In the genomic region with DNA sequence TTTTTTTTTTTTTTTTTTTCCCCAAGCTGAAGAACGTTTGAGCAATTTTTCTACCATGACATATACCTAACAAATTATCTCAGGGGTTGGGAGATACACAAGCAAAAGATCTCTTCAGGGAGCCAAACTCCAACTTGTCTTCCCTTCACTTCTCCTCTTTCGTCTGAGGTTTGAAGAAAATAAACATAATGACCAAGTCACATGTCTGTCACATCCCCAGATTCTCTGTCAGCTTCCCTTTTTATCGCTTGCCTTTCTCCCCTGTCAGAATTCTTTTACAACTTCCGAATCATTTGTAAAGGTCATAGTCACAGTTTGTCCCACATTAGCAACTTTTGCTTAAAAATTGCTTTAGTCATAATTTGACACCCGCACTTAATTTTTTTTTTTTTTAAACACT, we compare ENCODE assay signal across 24 mouse cellular contexts. TPM values are rescaled to one million over a fixed set of nuclear protein-coding genes. Genes with fewer than 3 reads are reported as not detected.
DNase-seq lines count a peak whose midpoint lies in the region; ATAC-seq and TF ChIP-seq lines count a peak whose summit lies in the region.
"Had no signal": no experiment of that assay in that cellular context is flagged by ENCODE, and none has a peak within 500 bp of the region (broad histone marks: within the 10 kb centered on the region; RNA-seq: fewer than 3 reads in every experiment).

No protein-coding gene starts in this region.

- H3K27me3 ChIP-seq in heart, adult 2 months (ENCODE audit: control insufficient read depth, insufficient read depth, low read length): no peaks in the 10 kb centered on the region
- H3K27me3 ChIP-seq in liver, postnatal 0 days (ENCODE audit: insufficient read depth, low read length): no peaks in the 10 kb centered on the region
- H3K27me3 ChIP-seq: embryonic facial prominence, embryonic 13.5 days; forebrain, embryonic 12.5 days; hindbrain, embryonic 13.5 days; neural tube, embryonic 12.5 days had no signal

- 44% methylated on average over 5 of the region's 5 CpGs for whole genome bisulfite sequencing in heart, adult 2 months
- WGBS in liver, postnatal 0 days (ENCODE audit: insufficient replicate concordance): 32% methylated on average over 5 of the region's 5 CpGs

- no peak overlapping the region for H3K9ac ChIP-seq in heart, adult 2 months (ENCODE audit: low read depth, low read length)
- no peak overlapping the region for H3K9ac ChIP-seq in liver, postnatal 0 days (replicated peaks)
- H3K9ac ChIP-seq: embryonic facial prominence, embryonic 13.5 days; forebrain, embryonic 12.5 days; hindbrain, embryonic 13.5 days; midbrain, embryonic 13.5 days; neural tube, embryonic 12.5 days had no signal

- peak overlapping the region; percentile 17; the same call in 1 of the 2 replicates for H3K4me3 ChIP-seq in heart, adult 2 months
- no peak overlapping the region for H3K4me3 ChIP-seq in liver, postnatal 0 days (ENCODE audit: low read depth, low read length)
- peak overlapping the region; percentile 44; the same call in 1 of the 2 replicates for H3K4me3 ChIP-seq in brown adipose tissue, adult 24 weeks (ENCODE audit: insufficient read depth, low read depth, low read length)
- H3K4me3 ChIP-seq: embryonic facial prominence, embryonic 13.5 days; erythroblast, embryonic 14.5 days; forebrain, embryonic 12.5 days; hindbrain, embryonic 13.5 days; midbrain, embryonic 13.5 days; neural tube, embryonic 12.5 days had no signal

- H3K27ac ChIP-seq in heart, adult 2 months: peak overlapping the region; percentile 70
- no peak overlapping the region for H3K27ac ChIP-seq in liver, postnatal 0 days (ENCODE audit: low read depth)
- peak overlapping the region; percentile 58 for H3K27ac ChIP-seq in brown adipose tissue, adult 24 weeks (replicated peaks; ENCODE audit: low read depth, low read length)
- H3K27ac ChIP-seq: embryonic facial prominence, embryonic 13.5 days; forebrain, embryonic 12.5 days; hindbrain, embryonic 13.5 days; liver, embryonic 14.5 days; midbrain, embryonic 13.5 days; neural tube, embryonic 12.5 days had no signal

- no peak for TF ChIP-seq POLR2A in heart, adult 2 months (IDR thresholded peaks at IDR 0.05; ENCODE audit: insufficient read depth, low read depth, low read length)

- intact Hi-C loops in heart, adult 2 months (cut with DNase I): no loop called here
- intact Hi-C loops in heart, postnatal 25 days (cut with DNase I): loop anchor here (2.0 to 5.0 kb wide), 3 partner anchors 17 to 111 kb away; a partner anchor contains a TSS

- no peaks in the 10 kb centered on the region; the same call in 1 of the 2 replicates for H3K36me3 ChIP-seq in heart, adult 2 months (ENCODE audit: control insufficient read depth, insufficient read depth, low read length)
- no peaks in the 10 kb centered on the region for H3K36me3 ChIP-seq in liver, postnatal 0 days (replicated peaks; ENCODE audit: insufficient read depth, low read length)
- H3K36me3 ChIP-seq: embryonic facial prominence, embryonic 13.5 days; forebrain, embryonic 12.5 days; G1E; hindbrain, embryonic 13.5 days; midbrain, embryonic 13.5 days; neural tube, embryonic 12.5 days had no signal

- no peak for TF ChIP-seq EP300 in heart, adult 2 months (IDR thresholded peaks at IDR 0.05; ENCODE audit: insufficient read depth, low read depth, low read length)
- no peak for TF ChIP-seq EP300 in liver, postnatal 0 days (IDR thresholded peaks at IDR 0.05; ENCODE audit: low read depth)

- H3K4me2 ChIP-seq in liver, postnatal 0 days (ENCODE audit: low read depth, low read length): peak overlapping the region; percentile 42; the same call in 1 of the 2 replicates
- H3K4me2 ChIP-seq: hindbrain, embryonic 13.5 days; midbrain, embryonic 13.5 days; neural tube, embryonic 12.5 days had no signal

- no peaks in the 10 kb centered on the region for H3K9me3 ChIP-seq in liver, postnatal 0 days (ENCODE audit: low read length)
- H3K9me3 ChIP-seq: embryonic facial prominence, embryonic 13.5 days; forebrain, embryonic 12.5 days; G1E; hindbrain, embryonic 13.5 days; midbrain, embryonic 13.5 days; neural tube, embryonic 12.5 days had no signal

- DNase-seq in heart, adult 2 months: no peak
- DNase-seq in heart, postnatal 25 days (ENCODE audit: low spot score): no peak
- DNase-seq in liver, postnatal 0 days: no peak
- DNase-seq in liver (no peak), 416B (ENCODE audit: low read depth) (peak; percentile 15)
- DNase-seq in ovary, postnatal 10 days (ENCODE audit: low spot score): no peak
- DNase-seq in left cerebral cortex, adult 8-10 months (ENCODE audit: low spot score in 2 of 2): no peak
- DNase-seq: adrenal gland, postnatal 10 days; cerebellum, adult 8-10 months; cerebellum, postnatal 36 days; embryo, embryonic 11 days; kidney, adult 18-20 months; kidney, postnatal 10 days; right cerebral cortex, adult 18-20 months had no signal

- H3K4me1 ChIP-seq in heart, adult 2 months (ENCODE audit: control insufficient read depth, insufficient read depth, low read length): peaks cover 3% of the 10 kb centered on the region
- H3K4me1 ChIP-seq in liver, postnatal 0 days (ENCODE audit: insufficient read depth): peaks cover 3% of the 10 kb centered on the region; the same call in 1 of the 2 replicates
- peaks cover 7% of the 10 kb centered on the region; the same call in 1 of the 2 replicates for H3K4me1 ChIP-seq in brown adipose tissue, adult 24 weeks (ENCODE audit: control insufficient read depth, insufficient read depth, insufficient read length, low read length)
- H3K4me1 ChIP-seq: hindbrain, embryonic 13.5 days had no signal

- no peaks in the 10 kb centered on the region for H3K79me2 ChIP-seq in heart, adult 2 months (replicated peaks; ENCODE audit: control insufficient read depth, insufficient read depth, low read length)

- no peak for ATAC-seq in liver, postnatal 0 days
- ATAC-seq: activated CD4-positive, CD25-positive, alpha-beta regulatory T cell, adult 4 months; midbrain, embryonic 13.5 days had no signal

- no peak for TF ChIP-seq CTCF in heart, adult 2 months (IDR thresholded peaks at IDR 0.05)
- TF ChIP-seq CTCF in liver, postnatal 0 days (IDR thresholded peaks at IDR 0.05; ENCODE audit: low read depth): no peak

RNA-seq across cellular contexts. Expression of a gene that starts 17.2 kb away (rescaled TPM):
- total RNA-seq in heart, adult 2 months (2021): 10 to 100 TPM; 11.6 to 11.7 TPM
- polyA plus RNA-seq in heart, adult 2 months (2012; rRNA removed): 12.4 and 15.7 TPM in 2 replicates
- total RNA-seq in heart, postnatal 25 days (2021): 10 to 100 TPM; 10.9 to 11.1 TPM
- polyA plus RNA-seq in liver, postnatal 0 days (2015; fragmentation: Nextera tagmentation; extraction: Ambion mirVana): 4.9 and 5.1 TPM in 2 replicates
- 257 and 391 TPM in 2 replicates for polyA plus RNA-seq in brown adipose tissue, adult 24 weeks (2012; ENCODE audit: insufficient read depth, insufficient read length, missing spikeins)
- 1 to 10 TPM; 7.0 to 8.1 (median 7.5) TPM for total RNA-seq in left cerebral cortex, adult 8-10 months (2022)
- total RNA-seq: G1E had no signal
- polyA plus RNA-seq: erythroblast, embryonic 14.5 days; forebrain, embryonic 12.5 days; G1E had no signal
